Mouse (Mus musculus): Measurements from ENCODE around the gene Mink1. TPM values are rescaled to one million over a fixed set of nuclear protein-coding genes. Genes with fewer than 3 reads are reported as not detected.
"Not testable (repeated sequence)": the region's sequence is repeated elsewhere in the genome, so short reads cannot be mapped to it uniquely, and the experiment has no call there.

The Mink1 gene
- polyA plus RNA-seq, 1 experiment from 2014 or later, result 17.9 TPM

DNA sequence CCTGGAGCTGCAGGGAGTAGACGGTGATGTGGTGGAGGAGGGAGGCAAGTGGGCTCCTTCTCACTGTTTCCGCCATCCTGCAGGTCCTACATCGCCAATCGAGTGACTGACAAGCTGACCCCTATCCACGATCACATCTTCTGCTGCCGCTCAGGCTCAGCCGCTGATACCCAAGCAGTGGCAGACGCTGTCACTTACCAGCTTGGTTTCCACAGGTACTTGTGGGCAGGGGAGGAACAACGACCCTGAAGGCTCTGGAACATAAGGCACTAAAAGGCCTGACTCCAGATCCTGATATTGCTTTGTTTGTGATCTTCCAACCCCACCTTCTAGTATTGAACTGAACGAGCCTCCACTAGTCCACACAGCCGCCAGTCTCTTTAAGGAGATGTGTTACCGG is 36.5 kb upstream of the Mink1 start:
- ATAC-seq (replicated peaks), result no peak
- 91% methylated on average over 12 of the region's 12 CpGs for WGBS

DNA sequence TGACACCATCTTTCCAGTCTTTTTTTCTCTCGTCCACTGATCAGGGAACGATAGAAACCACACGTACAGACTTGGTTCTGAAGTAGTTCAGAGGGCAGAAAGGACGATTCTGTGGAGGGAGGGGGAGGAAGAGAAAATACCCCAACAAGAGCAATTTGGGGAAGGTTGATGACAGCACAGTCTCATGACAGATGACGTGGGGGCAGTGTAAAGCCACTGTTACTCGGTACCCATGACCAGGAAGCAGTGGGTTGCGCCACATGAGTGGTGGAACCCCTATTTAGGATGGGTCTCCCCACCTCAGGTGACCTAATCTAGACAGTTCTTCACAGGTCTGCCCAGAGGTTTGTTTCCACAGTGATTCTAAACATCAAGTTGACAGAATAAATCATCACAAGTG is 34.1 kb upstream of the Mink1 start:
- no peaks in the 10 kb centered on the region for H3K27me3 ChIP-seq (replicated peaks)
- WGBS, result 89% methylated on average over 7 of the region's 7 CpGs
- H3K9ac ChIP-seq, result no peak overlapping the region
- no peak overlapping the region for H3K4me2 ChIP-seq
- no peak overlapping the region for H3K27ac ChIP-seq
- no peaks in the 10 kb centered on the region for H3K9me3 ChIP-seq
- H3K4me1 ChIP-seq, result peaks cover 15% of the 10 kb centered on the region
- H3K4me3 ChIP-seq, result no peak overlapping the region
- peaks cover 19% of the 10 kb centered on the region; the same call in 1 of the 2 replicates for H3K36me3 ChIP-seq (replicated peaks)
- no peak for ATAC-seq (replicated peaks)

More for the DNA sequence above, 36.5 kb upstream of the Mink1 start:
- Histone ChIP-seq H3K4me3 (peak overlapping the region; percentile 71), H3K36me3 (replicated peaks) (peaks cover 19% of the 10 kb centered on the region; the same call in 1 of the 2 replicates), H3K27ac (no peak overlapping the region), H3K9ac (no peak overlapping the region), H3K27me3 (replicated peaks) (no peaks in the 10 kb centered on the region), H3K4me2 (peak overlapping the region; percentile 68), H3K9me3 (no peaks in the 10 kb centered on the region), H3K4me1 (peaks cover 15% of the 10 kb centered on the region)

DNA sequence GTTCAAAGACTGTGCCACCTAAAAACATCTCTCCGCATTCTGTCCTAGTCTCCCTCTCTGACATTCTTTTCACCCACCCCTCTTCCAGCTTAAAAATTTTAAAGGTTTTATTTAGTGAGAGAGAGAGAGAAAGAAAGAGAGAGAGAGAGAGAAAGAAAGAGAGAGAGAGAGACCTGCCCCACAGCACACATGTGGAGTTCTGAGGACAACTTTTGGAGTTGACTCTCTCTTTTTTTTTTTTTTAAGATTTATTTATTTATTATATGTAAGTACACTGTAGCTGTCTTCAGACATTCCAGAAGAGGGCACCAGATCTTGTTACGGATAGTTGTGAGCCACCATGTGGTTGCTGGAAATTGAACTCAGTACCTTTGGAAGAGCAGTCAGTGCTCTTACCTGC is 31.6 kb upstream of the Mink1 start:
- not testable (repeated sequence) for H3K9ac ChIP-seq; H3K27me3 ChIP-seq (replicated peaks); H3K9me3 ChIP-seq; H3K4me2 ChIP-seq; H3K4me1 ChIP-seq; ATAC-seq (replicated peaks); H3K27ac ChIP-seq; H3K4me3 ChIP-seq
- peaks cover 19% of the 10 kb centered on the region; the same call in 1 of the 2 replicates for H3K36me3 ChIP-seq (replicated peaks)
- 76% methylated on average over 2 of the region's 2 CpGs for WGBS

DNA sequence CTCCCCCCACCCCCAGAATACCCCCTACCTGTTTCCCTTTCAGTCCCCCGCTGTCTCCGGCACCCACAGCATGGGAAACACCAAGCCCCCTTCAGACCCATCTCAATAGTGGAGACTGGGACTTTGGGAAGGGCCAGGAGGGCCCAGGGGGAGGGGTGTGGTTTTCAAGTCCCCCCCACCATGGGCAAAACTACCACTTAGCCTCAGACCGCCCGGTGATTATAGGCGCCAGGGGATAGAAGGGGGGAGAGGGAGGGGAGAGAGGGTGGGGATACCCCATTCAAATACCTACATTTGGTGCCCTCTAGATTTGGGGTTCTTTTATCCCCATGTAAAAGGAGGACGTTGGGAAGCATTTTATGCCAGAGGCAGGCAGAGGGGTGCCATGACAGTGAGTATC is 29.8 kb upstream of the Mink1 start, which contains the start of gene Gm40193:
Gene Gm40193, minus strand, starts transcription at position 101 of the 400 bp plus-strand sequence.
- H3K27ac ChIP-seq, result no peak within 1 kb of the TSS
- H3K4me2 ChIP-seq, result no peak within 1 kb of the TSS
- H3K4me1 ChIP-seq, result no peaks in the 10 kb centered on the region
- H3K9ac ChIP-seq, result no peak within 1 kb of the TSS
- no peak within 1 kb of the TSS for H3K4me3 ChIP-seq
- 87% methylated on average over 6 of the region's 6 CpGs for WGBS
- no peaks in the 10 kb centered on the region for H3K9me3 ChIP-seq
- 0 out of 2 replicates have a peak, but pooled peaks cover 5% of the 10 kb centered on the region for H3K27me3 ChIP-seq (replicated peaks)
- ATAC-seq (replicated peaks), result no peak
- H3K36me3 ChIP-seq (replicated peaks), result peaks cover 10% of the 10 kb centered on the region; the same call in 1 of the 2 replicates

DNA sequence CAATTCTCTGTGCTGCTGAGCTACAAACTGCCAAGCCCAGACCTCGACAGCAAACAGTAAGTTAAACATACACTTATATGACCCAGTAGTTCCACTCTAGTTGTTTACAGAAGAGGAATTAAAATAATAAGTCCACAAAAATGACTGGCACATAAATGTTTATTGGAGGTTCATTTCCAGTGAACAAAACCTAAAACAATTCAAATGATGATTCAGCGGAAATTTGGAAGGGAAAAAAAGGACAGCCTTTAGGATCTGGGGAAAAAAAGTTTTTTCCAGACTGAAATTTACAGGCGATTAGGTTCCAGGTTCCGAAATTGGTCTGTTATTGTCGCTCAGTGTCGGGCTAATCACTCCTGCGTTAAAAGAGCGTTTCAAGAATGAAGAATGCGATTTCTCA is 23.3 kb upstream of the Mink1 start:
- H3K27ac ChIP-seq, result 0 out of 2 replicates have a peak overlapping the region, but pooled peaks have one; percentile 5
- no peaks in the 10 kb centered on the region for H3K9me3 ChIP-seq
- no peak for ATAC-seq (replicated peaks)

DNA sequence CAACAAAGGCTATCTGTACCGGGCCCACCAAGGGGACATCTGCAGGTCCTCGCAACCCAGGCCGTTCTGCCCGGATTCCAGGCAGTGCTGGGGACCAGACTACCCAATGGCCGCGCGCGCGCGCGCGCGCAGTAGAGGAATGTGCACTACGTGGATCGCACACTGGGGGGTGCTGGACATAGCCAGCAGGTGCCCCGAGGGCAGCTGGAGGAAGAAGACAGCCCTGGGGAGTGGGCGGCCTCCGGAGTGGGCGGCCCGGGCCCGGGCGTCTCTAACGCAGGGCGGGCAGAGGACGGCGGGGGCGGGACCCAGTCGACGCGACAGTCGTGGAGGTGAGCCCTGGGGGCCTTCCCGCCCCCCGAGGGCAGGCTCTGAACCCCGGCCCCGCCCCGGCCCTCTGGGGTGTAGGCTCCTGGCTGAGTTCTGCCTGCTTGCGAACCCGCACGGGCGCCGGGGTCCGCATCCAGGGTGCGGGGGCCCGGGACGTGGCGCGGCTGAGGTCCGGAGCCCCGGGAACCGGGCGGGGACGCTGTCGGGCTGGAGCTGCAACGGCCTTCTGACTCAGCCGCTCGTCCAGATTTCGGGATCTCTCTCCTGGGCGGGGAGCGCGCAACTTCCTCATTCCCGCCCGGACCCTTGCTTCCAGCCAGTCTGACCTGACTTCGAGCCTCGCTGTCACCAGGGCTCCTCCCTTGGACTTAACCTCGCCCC is 22.6 kb upstream of the Mink1 start, which contains the start of gene Pld2:
Gene Pld2, plus strand, starts transcription at position 188 of the 711 bp plus-strand sequence.
- WGBS, result under 1% methylated on average over 60 of the region's 65 CpGs
- Histone ChIP-seq H3K4me1 (peaks cover 7% of the 10 kb centered on the region; the same call in 1 of the 2 replicates), H3K4me3 (peak within 1 kb of the TSS; percentile 50), H3K27me3 (replicated peaks) (peaks cover 17% of the 10 kb centered on the region; the same call in 1 of the 2 replicates), H3K9me3 (no peaks in the 10 kb centered on the region), H3K4me2 (peak within 1 kb of the TSS; percentile 62), H3K9ac (peak within 1 kb of the TSS; percentile 45), H3K36me3 (replicated peaks) (no peaks in the 10 kb centered on the region), H3K27ac (peak within 1 kb of the TSS; percentile 5; the same call in 1 of the 2 replicates)
- peak; percentile 86 for ATAC-seq (replicated peaks)

More for the DNA sequence above, 23.3 kb upstream of the Mink1 start:
- WGBS, result 19% methylated on average over 9 of the region's 9 CpGs
- peaks cover 17% of the 10 kb centered on the region; the same call in 1 of the 2 replicates for H3K27me3 ChIP-seq (replicated peaks)
- H3K36me3 ChIP-seq (replicated peaks), result no peaks in the 10 kb centered on the region
- H3K4me2 ChIP-seq, result peak overlapping the region; percentile 62
- H3K4me3 ChIP-seq, result peak overlapping the region; percentile 50
- H3K9ac ChIP-seq, result peak overlapping the region; percentile 45
- peaks cover 7% of the 10 kb centered on the region; the same call in 1 of the 2 replicates for H3K4me1 ChIP-seq

DNA sequence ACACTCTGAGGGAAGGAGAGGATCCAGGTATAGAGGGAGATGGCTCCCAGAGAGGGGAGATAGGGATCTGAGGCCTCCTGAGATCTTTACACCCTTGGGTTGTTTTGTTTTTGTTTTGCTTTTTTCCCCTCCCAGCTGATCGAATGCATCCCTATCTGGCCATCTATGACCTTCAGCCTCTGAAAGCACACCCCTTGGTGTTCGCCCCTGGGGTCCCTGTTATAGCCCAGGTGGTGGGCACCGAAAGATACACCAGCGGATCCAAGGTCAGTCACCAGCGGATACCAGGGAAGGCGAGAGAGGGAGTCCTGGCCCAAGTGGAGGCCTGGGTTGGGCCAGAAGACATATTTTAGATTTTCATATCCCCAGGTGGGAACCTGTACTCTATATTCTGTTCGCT is 21.8 kb upstream of the Mink1 start:
- Histone ChIP-seq H3K4me2 (peak overlapping the region; percentile 62), H3K9ac (no peak overlapping the region), H3K27ac (no peak overlapping the region), H3K36me3 (replicated peaks) (no peaks in the 10 kb centered on the region), H3K9me3 (no peaks in the 10 kb centered on the region), H3K27me3 (replicated peaks) (peaks cover 17% of the 10 kb centered on the region; the same call in 1 of the 2 replicates), H3K4me1 (peaks cover 7% of the 10 kb centered on the region; the same call in 1 of the 2 replicates), H3K4me3 (peak overlapping the region; percentile 50)
- WGBS, result 88% methylated on average over 7 of the region's 7 CpGs
- ATAC-seq (replicated peaks), result no peak

DNA sequence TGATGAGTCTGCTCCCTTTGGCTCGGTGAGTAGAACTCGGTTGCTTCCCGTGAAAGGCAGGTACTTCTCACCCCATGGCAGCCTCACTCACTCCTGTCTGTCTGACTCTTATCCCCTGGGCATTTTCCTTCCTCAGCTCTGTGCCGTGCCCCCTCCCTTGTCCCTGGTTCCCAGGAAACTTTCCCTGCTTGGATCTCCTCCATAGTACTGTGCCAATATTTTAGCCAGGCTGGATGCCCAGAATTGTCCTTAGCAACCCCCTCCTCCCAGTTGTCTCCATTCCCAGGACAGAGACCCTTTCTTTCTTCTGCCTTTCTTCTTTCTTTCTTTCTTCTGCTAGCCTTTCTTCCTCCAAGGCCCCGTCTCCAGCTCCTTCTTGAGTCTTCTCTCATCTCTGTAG is 21.3 kb upstream of the Mink1 start:
- peak overlapping the region; percentile 62; the same call in 1 of the 2 replicates for H3K4me2 ChIP-seq
- H3K4me3 ChIP-seq, result 0 out of 2 replicates have a peak overlapping the region, but pooled peaks have one; percentile 50
- 74% methylated on average over 5 of the region's 5 CpGs for whole genome bisulfite sequencing
- no peaks in the 10 kb centered on the region for H3K36me3 ChIP-seq (replicated peaks)
- no peaks in the 10 kb centered on the region for H3K9me3 ChIP-seq
- ATAC-seq (replicated peaks), result no peak
- H3K27me3 ChIP-seq (replicated peaks), result peaks cover 17% of the 10 kb centered on the region; the same call in 1 of the 2 replicates
- peaks cover 7% of the 10 kb centered on the region; the same call in 1 of the 2 replicates for H3K4me1 ChIP-seq
- H3K9ac ChIP-seq, result no peak overlapping the region
- H3K27ac ChIP-seq, result no peak overlapping the region

DNA sequence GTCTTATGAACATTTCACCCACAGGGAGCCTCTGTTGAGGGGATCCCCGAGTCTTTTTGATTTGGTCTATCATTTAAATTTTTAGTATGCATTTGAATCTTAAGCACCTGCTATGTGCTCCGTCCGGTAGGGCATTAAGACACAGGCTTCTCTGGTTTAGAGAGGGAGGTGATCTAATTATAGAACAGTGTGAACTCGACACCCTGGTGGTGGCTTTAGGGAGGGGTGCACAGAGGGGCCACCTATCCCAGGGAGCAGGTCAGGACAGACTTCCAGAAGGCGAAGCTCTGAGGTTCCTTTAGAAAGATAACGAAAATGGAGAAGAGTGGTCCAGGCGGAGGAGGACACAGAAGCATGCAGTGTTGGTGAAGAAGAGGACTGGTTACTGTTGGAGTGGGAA is 18.2 kb upstream of the Mink1 start:
- no peak for ATAC-seq (replicated peaks)
- WGBS, result 75% methylated on average over 7 of the region's 7 CpGs

DNA sequence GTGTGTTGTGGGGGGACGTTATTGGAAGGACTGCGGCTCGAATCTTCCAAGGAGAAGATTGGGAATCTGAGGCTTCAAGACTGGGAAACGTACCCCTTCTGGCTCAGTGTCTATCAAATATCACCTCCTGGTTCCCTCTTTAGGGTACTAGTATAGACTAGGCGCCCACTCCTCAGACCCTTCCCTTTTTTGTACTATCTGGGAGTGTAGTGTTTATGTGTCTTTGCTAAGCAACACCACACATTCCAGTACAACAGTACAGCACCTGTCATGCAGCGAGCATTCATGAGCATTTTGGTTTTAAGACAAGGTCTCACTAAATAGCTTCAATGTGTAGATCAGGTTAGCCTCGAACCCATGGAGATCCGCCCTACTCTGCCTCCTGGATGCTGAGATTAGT is 11.2 kb upstream of the Mink1 start:
- no peak overlapping the region for H3K9ac ChIP-seq
- no peak for ATAC-seq (replicated peaks)

More for the DNA sequence above, 18.2 kb upstream of the Mink1 start:
- Histone ChIP-seq H3K27ac (no peak overlapping the region), H3K9me3 (no peaks in the 10 kb centered on the region), H3K27me3 (replicated peaks) (0 out of 2 replicates have a peak, but pooled peaks cover 5% of the 10 kb centered on the region), H3K4me3 (no peak overlapping the region), H3K9ac (no peak overlapping the region), H3K4me2 (no peak overlapping the region), H3K36me3 (replicated peaks) (no peaks in the 10 kb centered on the region), H3K4me1 (peaks cover 7% of the 10 kb centered on the region; the same call in 1 of the 2 replicates)

DNA sequence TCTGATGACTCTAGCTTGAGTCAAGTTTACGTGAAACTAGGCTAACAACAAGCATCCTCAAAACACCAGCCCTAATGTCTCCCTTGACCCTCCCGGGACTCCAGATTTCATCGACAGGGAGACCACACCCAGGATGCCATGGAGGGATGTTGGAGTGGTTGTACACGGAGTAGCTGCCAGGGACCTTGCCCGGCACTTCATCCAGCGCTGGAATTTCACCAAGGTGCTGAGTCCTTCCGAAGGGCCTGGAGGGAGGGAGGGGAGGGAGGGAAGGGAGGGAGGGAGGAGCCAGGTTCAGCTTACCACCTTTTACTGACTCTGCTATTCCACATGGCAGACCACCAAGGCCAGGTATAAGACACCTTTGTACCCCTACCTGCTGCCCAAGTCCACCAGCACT is 8.7 kb upstream of the Mink1 start:
- Histone ChIP-seq H3K4me1 (no peaks in the 10 kb centered on the region), H3K27ac (no peak overlapping the region), H3K4me3 (no peak overlapping the region), H3K27me3 (replicated peaks) (no peaks in the 10 kb centered on the region), H3K36me3 (replicated peaks) (no peaks in the 10 kb centered on the region), H3K9ac (no peak overlapping the region), H3K4me2 (no peak overlapping the region), H3K9me3 (no peaks in the 10 kb centered on the region)
- 27% methylated on average over 6 of the region's 7 CpGs for WGBS
- no peak for ATAC-seq (replicated peaks)

More for the DNA sequence above, 11.2 kb upstream of the Mink1 start:
- Histone ChIP-seq H3K27me3 (replicated peaks) (no peaks in the 10 kb centered on the region), H3K4me3 (no peak overlapping the region), H3K36me3 (replicated peaks) (no peaks in the 10 kb centered on the region), H3K9me3 (no peaks in the 10 kb centered on the region), H3K4me1 (no peaks in the 10 kb centered on the region), H3K4me2 (no peak overlapping the region), H3K27ac (no peak overlapping the region)
- 89% methylated on average over 8 of the region's 8 CpGs for WGBS

DNA sequence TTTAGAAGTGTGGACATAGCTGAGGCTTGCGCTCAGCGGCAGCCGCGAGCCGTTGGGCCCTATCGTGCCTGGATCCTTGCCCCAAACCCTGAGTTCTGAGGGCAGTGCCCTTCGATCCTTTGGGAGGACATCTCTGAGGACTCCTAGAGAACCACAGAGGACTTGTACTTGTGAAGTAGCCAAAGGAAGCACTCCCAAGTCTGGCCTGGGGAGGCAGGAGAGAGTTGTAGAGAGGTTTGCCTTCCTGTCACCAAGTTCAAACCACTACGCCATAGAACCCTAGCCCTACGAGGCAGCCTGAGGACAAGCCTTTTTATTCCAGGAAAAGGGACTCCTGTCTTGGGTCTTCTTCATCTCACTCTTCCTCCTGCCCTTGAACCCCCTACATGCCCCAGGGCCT is 5.1 kb upstream of the Mink1 start:
- no peaks in the 10 kb centered on the region for H3K27me3 ChIP-seq (replicated peaks)
- no peak overlapping the region for H3K9ac ChIP-seq
- 90% methylated on average over 9 of the region's 9 CpGs for WGBS
- H3K4me1 ChIP-seq, result peaks cover 8% of the 10 kb centered on the region
- no peak overlapping the region for H3K4me3 ChIP-seq
- no peak overlapping the region for H3K4me2 ChIP-seq
- H3K36me3 ChIP-seq (replicated peaks), result no peaks in the 10 kb centered on the region
- no peaks in the 10 kb centered on the region for H3K9me3 ChIP-seq
- no peak for ATAC-seq (replicated peaks)
- H3K27ac ChIP-seq, result no peak overlapping the region
